Mouse (Mus musculus) small intestine, adult 2 months (tissue): ENCODE measurements around the gene Gins2.

Experiments
- CTCF ChIP-seq: fragments of 200-500 bp; IDR thresholded peaks from 2 replicates; pipeline ENCODE4 v1.5.1; 2012; ENCODE audit warnings: low read depth, mild to moderate bottlenecking, control low read depth, inconsistent platforms, low read length, moderate library complexity, mixed read lengths; ENCODE audit not compliant: insufficient replicate concordance, insufficient read length; ENCODE audit errors: extremely low read depth
- POLR2A ChIP-seq: fragments of 200-500 bp; IDR thresholded peaks from 2 replicates; pipeline ENCODE4 v1.6.1; 2012; ENCODE audit warnings: low read depth, mild to moderate bottlenecking, control low read depth, inconsistent platforms, low read length, moderate library complexity

DNA sequence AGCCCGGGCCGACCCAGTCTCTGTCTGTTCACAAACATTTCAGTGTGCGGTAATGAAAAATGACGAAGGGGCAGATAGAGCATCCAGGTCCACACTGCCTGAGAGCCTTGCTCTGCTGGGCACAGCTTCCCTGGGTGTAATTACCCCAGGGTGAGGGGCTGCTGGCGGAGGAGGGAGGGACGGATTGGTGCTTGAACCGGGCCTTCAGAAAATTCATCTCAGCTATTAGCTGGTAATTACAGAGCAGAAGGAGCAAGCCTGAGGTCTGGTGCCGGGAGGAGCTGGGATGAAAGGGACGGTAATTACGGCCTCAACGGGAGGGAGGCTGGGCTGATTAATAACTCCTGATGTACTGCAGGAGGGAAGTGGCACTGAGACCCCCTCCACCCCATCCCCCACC is 39.2 kb downstream of the Gins2 start:
- TF ChIP-seq POLR2A (no peak), CTCF (no peak)
